Mouse (Mus musculus): ENCODE data around the gene Fermt3.

- peak; percentile 77 for TF ChIP-seq CTCF (IDR thresholded peaks at IDR 0.05)
- TF ChIP-seq EP300 (IDR thresholded peaks at IDR 0.05), result no peak
Measured at GRCm38 (mm10) chr19:6979486-6980380, 39.5 kb downstream of the Fermt3 start.
